Mouse (Mus musculus): Measurements from ENCODE around the gene Zbtb5. TPM values are rescaled to one million over a fixed set of nuclear protein-coding genes. Genes with fewer than 3 reads are reported as not detected.
"Not testable (repeated sequence)": the region's sequence is repeated elsewhere in the genome, so short reads cannot be mapped to it uniquely, and the experiment has no call there.

Gene Zbtb5
- polyA plus RNA-seq, 1 experiment = 36.2 TPM

- Histone ChIP-seq H3K4me3 (ENCODE audit: control insufficient read depth, low read depth, low read length) (no peak overlapping the region), H3K27me3 (ENCODE audit: control insufficient read depth, insufficient read depth, low read length) (no peaks in the 10 kb centered on the region), H3K4me1 (ENCODE audit: control insufficient read depth, insufficient read depth, low read length) (no peaks in the 10 kb centered on the region), H3K36me3 (ENCODE audit: control insufficient read depth, insufficient read depth, low read length) (peaks cover 1% of the 10 kb centered on the region), H3K27ac (ENCODE audit: control insufficient read depth, insufficient read depth, low read depth, low read length) (no peak overlapping the region)
- TF ChIP-seq CTCF (IDR thresholded peaks at IDR 0.05; ENCODE audit: control insufficient read depth, insufficient read depth, insufficient replicate concordance, low read depth, low read length) (no peak), POLR2A (IDR thresholded peaks at IDR 0.05; ENCODE audit: control insufficient read depth, low read depth, low read length) (no peak)
Observed at GRCm38 (mm10) chr4:45000001-45000400, 12.2 kb downstream of the Zbtb5 start.

DNA sequence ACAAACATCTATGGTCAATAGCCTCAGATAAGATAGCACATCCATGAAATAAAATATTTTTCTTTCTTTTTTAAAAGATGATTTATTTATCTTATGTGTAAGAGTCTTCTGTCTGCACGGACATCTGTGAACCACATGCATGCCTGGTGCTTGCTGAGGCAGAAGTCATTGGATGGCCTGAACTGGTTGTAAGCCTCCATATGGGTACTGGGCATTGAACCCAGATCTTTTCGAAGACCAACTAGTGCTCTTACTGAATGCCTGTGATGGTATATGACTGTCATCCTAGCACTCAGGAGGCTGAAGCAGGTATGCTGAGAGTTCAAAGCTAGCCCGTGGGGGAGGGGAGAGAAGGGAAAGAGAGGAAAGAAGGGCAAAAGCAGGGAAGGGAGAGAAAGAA lies 14.1 kb downstream of the Zbtb5 start:
- no peaks in the 10 kb centered on the region for H3K4me1 ChIP-seq (ENCODE audit: control insufficient read depth, insufficient read depth, low read length)
- H3K27me3 ChIP-seq (ENCODE audit: control insufficient read depth, insufficient read depth, low read length) = no peaks in the 10 kb centered on the region
- TF ChIP-seq CTCF (IDR thresholded peaks at IDR 0.05; ENCODE audit: control insufficient read depth, insufficient read depth, insufficient replicate concordance, low read depth, low read length) (no peak), POLR2A (IDR thresholded peaks at IDR 0.05; ENCODE audit: control insufficient read depth, low read depth, low read length) (no peak)
- H3K27ac ChIP-seq (ENCODE audit: control insufficient read depth, insufficient read depth, low read depth, low read length) = no peak overlapping the region
- peaks cover 2% of the 10 kb centered on the region for H3K36me3 ChIP-seq (ENCODE audit: control insufficient read depth, insufficient read depth, low read length)
- H3K4me3 ChIP-seq (ENCODE audit: control insufficient read depth, low read depth, low read length) = no peak overlapping the region

DNA sequence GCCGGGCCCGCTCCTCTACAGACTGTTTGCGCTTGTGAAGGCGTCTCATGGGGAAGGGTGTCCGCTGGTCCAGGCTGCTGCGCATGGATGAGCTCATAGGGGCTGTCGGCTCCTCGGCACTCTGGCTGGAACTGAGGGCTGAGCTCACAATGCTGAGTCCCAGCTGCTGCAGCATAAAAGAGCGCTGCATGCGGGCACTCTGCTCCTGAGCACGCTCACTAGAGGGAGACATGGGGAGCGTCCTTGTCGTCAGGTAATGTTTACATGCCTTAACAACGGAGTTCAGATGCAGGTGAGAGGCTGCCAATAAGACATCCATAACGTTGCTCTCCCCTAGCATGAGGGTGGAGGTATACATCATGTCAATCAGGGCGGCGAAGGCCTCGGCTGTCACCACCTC lies 17.4 kb downstream of the Zbtb5 start:
- H3K4me3 ChIP-seq (ENCODE audit: control insufficient read depth, low read depth, low read length) = no peak overlapping the region
- H3K4me1 ChIP-seq (ENCODE audit: control insufficient read depth, insufficient read depth, low read length) = no peaks in the 10 kb centered on the region
- no peak for TF ChIP-seq CTCF (IDR thresholded peaks at IDR 0.05; ENCODE audit: control insufficient read depth, insufficient read depth, insufficient replicate concordance, low read depth, low read length)
- TF ChIP-seq POLR2A (IDR thresholded peaks at IDR 0.05; ENCODE audit: control insufficient read depth, low read depth, low read length) = no peak
- no peak overlapping the region for H3K27ac ChIP-seq (ENCODE audit: control insufficient read depth, insufficient read depth, low read depth, low read length)
- H3K36me3 ChIP-seq (ENCODE audit: control insufficient read depth, insufficient read depth, low read length) = peaks cover 2% of the 10 kb centered on the region
- no peaks in the 10 kb centered on the region for H3K27me3 ChIP-seq (ENCODE audit: control insufficient read depth, insufficient read depth, low read length)

DNA sequence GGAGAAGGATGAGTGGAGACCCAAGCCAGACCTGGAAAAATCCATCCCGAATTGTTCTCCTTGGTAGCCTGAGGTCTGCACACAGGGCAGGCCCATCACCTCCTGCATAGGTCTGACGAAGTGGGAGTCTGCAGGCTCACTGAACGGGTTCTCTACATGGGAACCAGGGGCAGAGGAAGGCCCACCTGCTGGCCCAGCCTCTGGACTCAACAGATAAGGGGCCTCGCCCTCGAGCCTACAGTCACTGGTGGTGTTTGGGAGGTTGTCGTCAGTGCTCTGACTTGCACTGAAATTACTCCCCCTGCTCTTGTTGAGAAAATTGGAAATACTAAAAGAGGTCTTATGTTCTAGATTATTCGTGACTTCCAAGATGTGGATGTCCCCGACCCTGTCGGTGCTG lies 18.4 kb downstream of the Zbtb5 start:
- no peaks in the 10 kb centered on the region for H3K27me3 ChIP-seq (ENCODE audit: control insufficient read depth, insufficient read depth, low read length)
- H3K27ac ChIP-seq (ENCODE audit: control insufficient read depth, insufficient read depth, low read depth, low read length) = no peak overlapping the region
- TF ChIP-seq POLR2A (IDR thresholded peaks at IDR 0.05; ENCODE audit: control insufficient read depth, low read depth, low read length) (no peak), CTCF (IDR thresholded peaks at IDR 0.05; ENCODE audit: control insufficient read depth, insufficient read depth, insufficient replicate concordance, low read depth, low read length) (no peak)
- H3K4me3 ChIP-seq (ENCODE audit: control insufficient read depth, low read depth, low read length) = no peak overlapping the region
- peaks cover 2% of the 10 kb centered on the region for H3K36me3 ChIP-seq (ENCODE audit: control insufficient read depth, insufficient read depth, low read length)
- H3K4me1 ChIP-seq (ENCODE audit: control insufficient read depth, insufficient read depth, low read length) = no peaks in the 10 kb centered on the region

GRCm38 (mm10) chr4:44993179-44993578 lies 19.0 kb downstream of the Zbtb5 start:
- H3K27me3 ChIP-seq (ENCODE audit: control insufficient read depth, insufficient read depth, low read length); H3K36me3 ChIP-seq (ENCODE audit: control insufficient read depth, insufficient read depth, low read length); H3K4me1 ChIP-seq (ENCODE audit: control insufficient read depth, insufficient read depth, low read length); H3K4me3 ChIP-seq (ENCODE audit: control insufficient read depth, low read depth, low read length); H3K27ac ChIP-seq (ENCODE audit: control insufficient read depth, insufficient read depth, low read depth, low read length): not testable (repeated sequence)

GRCm38 (mm10) chr4:44992330-44992729 lies 19.9 kb downstream of the Zbtb5 start:
- not testable (repeated sequence) for H3K4me1 ChIP-seq (ENCODE audit: control insufficient read depth, insufficient read depth, low read length); H3K27me3 ChIP-seq (ENCODE audit: control insufficient read depth, insufficient read depth, low read length); H3K36me3 ChIP-seq (ENCODE audit: control insufficient read depth, insufficient read depth, low read length); H3K4me3 ChIP-seq (ENCODE audit: control insufficient read depth, low read depth, low read length); H3K27ac ChIP-seq (ENCODE audit: control insufficient read depth, insufficient read depth, low read depth, low read length)

- H3K4me3 ChIP-seq (ENCODE audit: control insufficient read depth, low read depth, low read length) = no peak overlapping the region
- H3K27me3 ChIP-seq (ENCODE audit: control insufficient read depth, insufficient read depth, low read length) = no peaks in the 10 kb centered on the region
- H3K4me1 ChIP-seq (ENCODE audit: control insufficient read depth, insufficient read depth, low read length) = no peaks in the 10 kb centered on the region
- no peak for TF ChIP-seq POLR2A (IDR thresholded peaks at IDR 0.05; ENCODE audit: control insufficient read depth, low read depth, low read length)
- no peak for TF ChIP-seq CTCF (IDR thresholded peaks at IDR 0.05; ENCODE audit: control insufficient read depth, insufficient read depth, insufficient replicate concordance, low read depth, low read length)
- H3K36me3 ChIP-seq (ENCODE audit: control insufficient read depth, insufficient read depth, low read length) = peaks cover 2% of the 10 kb centered on the region
- no peak overlapping the region for H3K27ac ChIP-seq (ENCODE audit: control insufficient read depth, insufficient read depth, low read depth, low read length)
Observed at GRCm38 (mm10) chr4:44990560-44990959, 21.7 kb downstream of the Zbtb5 start.

- Histone ChIP-seq H3K27ac (ENCODE audit: control insufficient read depth, insufficient read depth, low read depth, low read length) (no peak overlapping the region), H3K36me3 (ENCODE audit: control insufficient read depth, insufficient read depth, low read length) (no peaks in the 10 kb centered on the region), H3K4me3 (ENCODE audit: control insufficient read depth, low read depth, low read length) (no peak overlapping the region), H3K27me3 (ENCODE audit: control insufficient read depth, insufficient read depth, low read length) (no peaks in the 10 kb centered on the region), H3K4me1 (ENCODE audit: control insufficient read depth, insufficient read depth, low read length) (peaks cover 19% of the 10 kb centered on the region)
- TF ChIP-seq POLR2A (IDR thresholded peaks at IDR 0.05; ENCODE audit: control insufficient read depth, low read depth, low read length) = no peak
- no peak for TF ChIP-seq CTCF (IDR thresholded peaks at IDR 0.05; ENCODE audit: control insufficient read depth, insufficient read depth, insufficient replicate concordance, low read depth, low read length)
Observed at GRCm38 (mm10) chr4:44983131-44983740, 29.0 kb downstream of the Zbtb5 start.

All from testis, adult 2 months (tissue).